Mouse (Mus musculus): ENCODE measurements at regions not wholly inside any gene's neighbourhood (a gene's known extent, or its start where the extent isn't known, plus 50 kb on each side); places are given as distances from the start of the nearest gene placed in this dataset.
"Not testable (repeated sequence)": the region's sequence is repeated elsewhere in the genome, so short reads cannot be mapped to it uniquely, and the experiment has no call there.

GRCm38 (mm10) chr13:19300320-19301011 is 95.1 kb downstream of the Stard3nl start:
- DNase-seq (ENCODE audit: low spot score in 2 of 2); intact Hi-C loops (cut with DNase I): not testable (repeated sequence)

- intact Hi-C loops (cut with DNase I) = no loop called here
- DNase-seq (ENCODE audit: low spot score in 2 of 2) = no peak
These were observed 99.3 kb downstream of the Stard3nl start for GRCm38 (mm10) chr13:19296325-19296724.

GRCm38 (mm10) chr13:19293041-19293440 is 102.6 kb downstream of the Stard3nl start:
- DNase-seq (ENCODE audit: low spot score in 2 of 2) = no peak
- intact Hi-C loops (cut with DNase I) = no loop called here

DNA sequence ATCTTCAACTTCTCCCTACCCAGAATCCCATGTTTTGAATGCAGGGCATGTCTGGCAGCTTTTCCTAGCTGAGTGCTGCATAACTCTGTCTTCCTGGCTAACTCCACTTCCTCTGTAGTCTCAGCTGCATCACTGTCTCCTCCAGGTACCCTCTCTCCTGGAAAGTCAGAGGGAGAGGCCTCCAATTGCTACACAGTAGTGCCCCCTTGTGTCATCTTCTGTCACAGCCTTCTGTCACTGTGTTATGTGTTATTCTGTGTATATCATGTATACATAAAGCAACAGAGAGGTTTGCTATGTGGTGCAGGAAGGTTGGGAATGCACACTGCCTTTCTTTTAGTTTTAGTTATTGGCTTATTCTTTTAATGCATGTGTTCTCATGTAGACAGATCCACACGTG is 112.4 kb downstream of the Stard3nl start:
- intact Hi-C loops (cut with DNase I) = no loop called here
- peak in 1 of 2 experiments; percentile 3 for DNase-seq (ENCODE audit: low spot score in 2 of 2)

- intact Hi-C loops (cut with DNase I); DNase-seq (ENCODE audit: low spot score in 2 of 2): not testable (repeated sequence)
These were observed 122.9 kb downstream of the Stard3nl start for GRCm38 (mm10) chr13:19272548-19273295.

DNA sequence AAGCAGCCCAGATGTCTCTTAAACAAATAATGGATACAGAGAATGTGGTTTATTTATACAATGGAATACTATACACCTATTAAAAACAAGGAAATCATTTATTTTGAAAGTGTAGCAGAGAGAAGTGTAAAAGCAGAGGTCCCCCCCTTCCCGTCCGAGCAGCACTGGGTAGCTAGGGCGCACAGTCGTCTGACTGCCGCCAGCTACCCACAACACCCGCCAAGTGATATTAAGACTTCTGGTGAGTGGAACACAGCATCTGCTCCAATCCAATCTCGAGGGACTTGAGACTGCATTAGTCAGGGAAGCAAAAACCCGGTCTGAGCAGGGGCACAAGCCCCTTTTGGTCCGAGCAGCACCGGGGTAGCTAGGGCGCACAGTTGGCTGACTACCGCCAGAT is 130.6 kb downstream of the Stard3nl start:
- intact Hi-C loops (cut with DNase I); DNase-seq (ENCODE audit: low spot score in 2 of 2): not testable (repeated sequence)

- intact Hi-C loops (cut with DNase I) = not testable (repeated sequence)
- DNase-seq (ENCODE audit: low spot score in 2 of 2) = peak in 1 of 2 experiments; percentile 1
These were observed 149.0 kb downstream of the Stard3nl start for GRCm38 (mm10) chr13:19246558-19246957.

DNA sequence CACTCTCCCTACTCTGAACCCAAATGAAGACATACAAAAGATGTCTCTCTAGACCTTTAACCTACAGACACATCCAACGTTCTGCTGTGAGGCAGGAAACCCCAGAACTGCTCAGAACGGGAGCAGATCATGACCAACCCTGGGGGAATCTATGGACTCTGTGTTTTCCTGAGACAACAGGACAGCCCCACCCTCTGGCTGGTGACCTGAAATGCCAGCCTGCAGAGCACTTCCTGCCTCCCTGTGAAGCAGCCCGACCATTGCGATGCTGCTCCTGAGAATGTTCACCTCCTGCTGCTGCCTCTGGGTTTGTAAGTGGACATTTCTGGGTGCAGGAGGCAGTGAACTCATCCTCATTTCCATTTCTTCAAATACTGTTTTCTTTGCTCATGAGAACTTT is 153.0 kb downstream of the Stard3nl start:
- DNase-seq (ENCODE audit: low spot score in 2 of 2); intact Hi-C loops (cut with DNase I): not testable (repeated sequence)

GRCm38 (mm10) chr13:19236340-19236739 is 159.3 kb downstream of the Stard3nl start:
- peak; percentile 11 to 22 for DNase-seq (ENCODE audit: low spot score in 2 of 2)
- intact Hi-C loops (cut with DNase I) = no loop called here

GRCm38 (mm10) chr13:19234700-19235374 is 160.8 kb downstream of the Stard3nl start:
- no peak for DNase-seq (ENCODE audit: low spot score in 2 of 2)
- intact Hi-C loops (cut with DNase I) = no loop called here

DNA sequence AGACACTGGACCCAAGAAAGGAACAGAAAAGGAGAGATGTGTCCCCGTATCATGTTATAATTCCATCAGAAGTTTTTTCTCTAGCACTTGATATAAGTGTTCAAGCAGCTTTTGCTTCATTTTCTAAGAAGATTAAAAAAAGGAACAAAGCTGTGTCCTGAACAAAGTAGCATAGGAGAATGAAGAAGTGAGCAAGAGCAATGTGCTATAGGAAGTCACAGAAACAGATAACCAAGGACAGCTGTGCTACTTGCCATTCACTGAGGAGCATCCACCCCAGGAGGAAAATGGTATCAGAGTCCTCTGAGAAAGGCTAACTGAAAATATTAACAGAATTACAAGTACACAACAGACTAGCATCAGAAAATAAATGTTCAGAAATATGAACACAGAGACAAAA is 175.6 kb downstream of the Stard3nl start:
- DNase-seq (ENCODE audit: low spot score in 2 of 2); intact Hi-C loops (cut with DNase I): not testable (repeated sequence)

GRCm38 (mm10) chr13:19219383-19219991 is 176.1 kb downstream of the Stard3nl start:
- intact Hi-C loops (cut with DNase I); DNase-seq (ENCODE audit: low spot score in 2 of 2): not testable (repeated sequence)

GRCm38 (mm10) chr13:19204669-19205068 is 190.9 kb downstream of the Stard3nl start:
- DNase-seq (ENCODE audit: low spot score in 2 of 2) = no peak
- intact Hi-C loops (cut with DNase I) = no loop called here

DNA sequence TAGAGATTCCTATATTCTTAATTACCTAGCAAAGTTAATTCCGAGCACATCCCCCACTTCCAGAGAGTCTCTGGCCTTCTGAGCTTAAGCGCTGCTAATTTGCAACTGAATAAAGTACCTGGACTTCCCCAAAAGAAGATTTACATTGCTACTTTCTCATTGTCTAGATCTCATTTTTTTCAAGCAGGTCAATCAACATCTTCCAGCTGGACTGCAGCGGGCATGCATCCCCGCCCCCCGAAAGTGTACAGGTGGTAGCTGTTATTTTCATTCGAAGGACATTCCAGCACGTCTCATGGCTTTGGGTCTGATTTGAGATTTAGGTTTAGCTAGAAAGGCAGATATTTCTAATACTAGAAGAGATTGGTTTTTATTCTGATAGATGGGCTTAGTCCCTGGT is 193.3 kb downstream of the Stard3nl start:
- DNase-seq (ENCODE audit: low spot score in 2 of 2); intact Hi-C loops (cut with DNase I): not testable (repeated sequence)
